Mouse (Mus musculus) intestine, embryonic 16.5 days (tissue): Measurements from ENCODE around the gene Mmp12. TPM values are rescaled to one million over a fixed set of nuclear protein-coding genes. Genes with fewer than 3 reads are reported as not detected.
"Not testable (repeated sequence)": the region's sequence is repeated elsewhere in the genome, so short reads cannot be mapped to it uniquely, and the experiment has no call there.

ENCODE experiments used
- ATAC-seq: fragments of 200-750 bp; cut with Nextera tagmentation; 2 replicates; pipeline ENCODE4 v1.8.0; 2017; ENCODE audit warnings: moderate TSS enrichment, moderate library complexity
- H3K27ac ChIP-seq: fragments of 300-500 bp; sonication (generic); 2 replicates; pipeline ENCODE4 v1.5.1; 2014; ENCODE audit warnings: mild to moderate bottlenecking, low read length
- H3K27me3 ChIP-seq: fragments of 300-500 bp; sonication (generic); replicated peaks from 2 replicates; pipeline ENCODE4 v1.6.1; 2014; ENCODE audit warnings: low read length, control low read depth, mixed read lengths; ENCODE audit not compliant: control insufficient read depth, insufficient read depth
- H3K36me3 ChIP-seq: fragments of 300-500 bp; sonication (generic); 2 replicates; pipeline ENCODE4 v1.6.1; 2014; ENCODE audit warnings: low read length, control low read depth; ENCODE audit not compliant: control insufficient read depth, insufficient read depth
- H3K4me1 ChIP-seq: fragments of 300-500 bp; sonication (generic); 2 replicates; pipeline ENCODE4 v1.6.1; 2014; ENCODE audit warnings: low read length, control low read depth, mixed read lengths; ENCODE audit not compliant: control insufficient read depth, insufficient read depth
- H3K4me2 ChIP-seq: fragments of 300-500 bp; sonication (generic); 2 replicates; pipeline ENCODE4 v1.6.1; 2014; ENCODE audit warnings: low read depth, low read length, control low read depth
- H3K4me3 ChIP-seq: fragments of 300-500 bp; sonication (generic); 2 replicates; pipeline ENCODE4 v1.5.1; 2014; ENCODE audit warnings: mild to moderate bottlenecking, low read length
- H3K9ac ChIP-seq: fragments of 300-500 bp; sonication (generic); 2 replicates; pipeline ENCODE4 v1.6.1; 2014; ENCODE audit warnings: low read depth, low read length
- H3K9me3 ChIP-seq: fragments of 300-500 bp; sonication (generic); 2 replicates; pipeline ENCODE4 v1.6.1; 2016; ENCODE audit warnings: low read length, control low read depth; ENCODE audit not compliant: control insufficient read depth
- WGBS: fragments of 180-500 bp; shearing (Covaris S2); extraction: QIAGEN DNeasy Blood & Tissue Kit; methylation state at CpG from one replicate; pipeline ENCODE4 v1.1.7; 2014; 5-methylcytosine and 5-hydroxymethylcytosine counted together
- polyA plus RNA-seq: library from polyadenylated mRNA; unstranded; fragments of >200 nt; fragmentation: Nextera tagmentation; extraction: Ambion mirVana; gene quantifications from 2 replicates; pipeline ENCODE4 v1.2.1, GENCODE M21; 2015

Mmp12 gene
- 0.16 TPM in 2 replicates for polyA plus RNA-seq

GRCm38 (mm10) chr9:7344107-7344506, at the start of gene Mmp12:
TSS of gene Mmp12 (plus strand) at chr9:7344381.
- no peak within 1 kb of the TSS for H3K27ac ChIP-seq
- H3K4me1 ChIP-seq: no peaks in the 10 kb centered on the region
- ATAC-seq: no peak
- no peaks in the 10 kb centered on the region for H3K27me3 ChIP-seq
- no peak within 1 kb of the TSS for H3K9ac ChIP-seq
- no peak within 1 kb of the TSS for H3K4me2 ChIP-seq
- H3K4me3 ChIP-seq: no peak within 1 kb of the TSS
- no peaks in the 10 kb centered on the region for H3K36me3 ChIP-seq
- H3K9me3 ChIP-seq: no peaks in the 10 kb centered on the region

DNA sequence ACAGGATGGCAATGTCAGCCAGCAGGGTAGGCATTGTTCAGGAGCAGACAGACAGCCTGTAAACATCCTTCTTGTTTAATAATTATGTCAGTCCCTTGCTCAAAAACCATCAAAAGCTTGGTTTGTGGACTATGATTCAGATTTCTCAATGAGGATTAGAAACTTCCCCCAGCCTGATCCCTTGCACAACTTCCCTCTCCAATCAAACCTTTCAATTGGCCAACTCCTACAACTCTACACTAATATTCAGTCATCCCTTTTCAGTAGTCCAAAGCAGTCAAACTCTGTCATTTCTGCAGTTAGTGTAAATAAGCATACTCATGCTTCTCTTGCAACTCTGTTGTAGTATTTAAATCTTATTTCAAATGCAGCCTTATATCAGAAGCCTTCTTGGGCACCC, 12.3 kb upstream of the Mmp12 start:
- H3K4me1 ChIP-seq: no peaks in the 10 kb centered on the region
- no peak overlapping the region for H3K4me2 ChIP-seq
- no peak for ATAC-seq
- H3K27me3 ChIP-seq: no peaks in the 10 kb centered on the region
- no peak overlapping the region for H3K27ac ChIP-seq
- H3K9ac ChIP-seq: no peak overlapping the region
- H3K4me3 ChIP-seq: no peak overlapping the region
- no peaks in the 10 kb centered on the region for H3K36me3 ChIP-seq
- no peaks in the 10 kb centered on the region for H3K9me3 ChIP-seq

DNA sequence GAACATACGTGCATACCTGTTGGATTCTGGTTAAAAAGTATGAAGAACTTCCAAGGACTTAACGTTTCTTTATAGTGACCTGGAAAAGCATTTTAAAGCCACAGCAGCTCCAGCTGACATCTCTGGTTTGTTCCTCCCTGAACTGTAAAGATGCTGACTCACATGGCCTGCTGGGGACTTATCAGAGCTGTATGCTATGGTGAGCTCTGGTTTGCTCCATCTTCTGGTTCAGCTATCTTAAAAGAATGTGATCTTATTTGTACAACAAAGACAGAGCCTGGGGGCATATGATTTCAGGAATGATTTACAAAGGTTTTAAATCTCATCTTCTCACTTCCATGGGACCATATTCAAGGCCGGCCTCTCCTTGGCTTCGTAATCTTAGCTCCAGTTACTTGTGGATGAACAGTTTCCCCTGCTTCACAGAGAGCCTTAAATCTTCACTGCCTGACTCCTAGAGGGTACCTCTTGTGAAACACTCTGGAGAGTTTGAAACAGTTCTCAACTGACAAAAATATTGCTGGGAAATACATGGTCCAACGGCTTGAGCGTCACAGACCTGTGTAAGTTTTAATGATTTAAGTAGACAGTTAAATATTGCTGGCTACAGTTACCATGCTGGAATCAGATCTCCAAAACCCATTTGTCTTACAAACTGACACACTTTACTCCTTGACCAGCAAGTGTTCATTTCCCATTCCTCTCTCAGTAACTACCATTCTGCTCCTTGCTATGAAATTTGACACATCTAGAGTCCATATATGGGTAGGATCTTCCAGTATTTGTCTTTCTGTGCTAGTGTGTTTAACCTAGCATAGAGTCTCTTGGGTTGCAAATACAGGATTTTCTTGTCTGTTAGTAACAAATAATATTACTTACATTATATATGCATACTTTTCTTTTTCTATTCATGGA, 8.2 kb upstream of the Mmp12 start:
- no peak overlapping the region for H3K9ac ChIP-seq
- no peaks in the 10 kb centered on the region for H3K27me3 ChIP-seq
- no peak for ATAC-seq
- 77% methylated on average over 5 of the region's 6 CpGs for WGBS
- H3K4me1 ChIP-seq: no peaks in the 10 kb centered on the region
- no peak overlapping the region for H3K27ac ChIP-seq
- no peaks in the 10 kb centered on the region for H3K9me3 ChIP-seq
- no peak overlapping the region for H3K4me3 ChIP-seq
- H3K36me3 ChIP-seq: no peaks in the 10 kb centered on the region
- H3K4me2 ChIP-seq: no peak overlapping the region

GRCm38 (mm10) chr9:7336740-7337483, 7.3 kb upstream of the Mmp12 start:
- Histone ChIP-seq H3K27me3 (no peaks in the 10 kb centered on the region), H3K4me1 (no peaks in the 10 kb centered on the region), H3K9me3 (no peaks in the 10 kb centered on the region), H3K9ac (no peak overlapping the region), H3K36me3 (no peaks in the 10 kb centered on the region), H3K27ac (no peak overlapping the region), H3K4me2 (no peak overlapping the region), H3K4me3 (no peak overlapping the region)
- no peak for ATAC-seq

DNA sequence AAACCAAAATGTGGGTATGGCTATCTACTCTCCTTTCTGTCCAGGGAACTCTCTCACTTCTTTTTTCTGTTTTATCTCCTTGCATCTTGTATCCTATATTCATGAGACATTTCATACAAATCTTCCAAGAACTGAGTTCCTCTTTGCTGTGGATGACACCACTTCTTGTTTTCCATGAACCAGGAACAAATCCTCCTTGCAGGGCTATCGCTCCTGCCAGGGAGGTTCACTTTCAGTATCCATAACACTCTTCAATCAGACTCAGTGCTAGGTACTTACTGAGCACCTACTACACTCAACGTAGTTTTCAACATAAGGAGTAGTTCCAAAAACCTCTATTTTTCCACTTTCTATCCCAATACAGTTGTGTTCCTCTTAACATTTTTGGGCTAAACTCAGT, 1.3 kb downstream of the Mmp12 start:
- Histone ChIP-seq H3K4me3 (no peak overlapping the region), H3K27ac (no peak overlapping the region), H3K27me3 (no peaks in the 10 kb centered on the region), H3K4me1 (no peaks in the 10 kb centered on the region), H3K9ac (no peak overlapping the region), H3K4me2 (no peak overlapping the region), H3K36me3 (no peaks in the 10 kb centered on the region), H3K9me3 (no peaks in the 10 kb centered on the region)
- 88% methylated on average over 2 of the region's 2 CpGs for WGBS
- ATAC-seq: no peak

DNA sequence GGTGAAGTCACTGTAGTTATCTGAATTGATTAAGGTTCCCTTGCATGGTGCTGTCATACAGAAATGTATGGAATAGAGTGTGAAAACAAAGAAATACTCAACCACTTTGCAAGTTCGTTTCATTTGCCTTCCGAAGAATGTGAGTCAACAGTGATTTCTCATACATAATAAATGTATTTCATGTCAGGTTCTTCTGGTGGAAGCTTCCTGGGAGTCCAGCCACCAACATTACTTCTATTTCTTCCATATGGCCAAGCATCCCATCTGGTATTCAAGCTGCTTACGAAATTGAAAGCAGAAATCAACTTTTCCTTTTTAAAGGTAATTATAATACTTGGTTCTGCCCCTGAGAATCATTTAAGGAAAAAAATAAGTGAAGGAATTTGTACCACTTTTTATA, 10.4 kb downstream of the Mmp12 start:
- Histone ChIP-seq H3K36me3 (no peaks in the 10 kb centered on the region), H3K4me3 (no peak overlapping the region), H3K27me3 (no peaks in the 10 kb centered on the region), H3K4me1 (no peaks in the 10 kb centered on the region), H3K9me3 (no peaks in the 10 kb centered on the region), H3K27ac (no peak overlapping the region), H3K4me2 (no peak overlapping the region), H3K9ac (no peak overlapping the region)
- ATAC-seq: no peak
- WGBS: 75% methylated on average over 3 of the region's 3 CpGs

DNA sequence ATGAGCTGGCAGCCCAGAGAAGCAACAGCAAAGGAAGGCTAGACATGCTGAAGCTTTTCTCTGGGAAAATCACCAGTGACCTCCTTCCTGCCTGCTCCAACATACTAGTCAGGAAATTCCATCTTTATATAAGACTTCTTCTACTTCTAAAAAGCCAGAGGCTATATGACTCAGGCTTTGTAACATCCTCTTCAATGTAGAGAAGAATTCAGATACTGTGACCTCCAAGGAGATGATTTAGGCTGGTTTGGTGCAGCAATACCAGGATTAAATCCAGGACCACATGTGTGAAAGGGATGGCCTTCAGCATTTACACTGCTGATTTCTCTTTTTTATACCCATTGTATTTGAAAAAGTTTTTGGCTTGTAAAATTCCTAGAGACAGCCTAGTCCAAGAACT, 43.8 kb downstream of the Mmp12 start, which contains the start of gene Mmp1b:
TSS of gene Mmp1b (minus strand) at position 101 of the 400 bp plus-strand sequence.
- H3K27me3 ChIP-seq: no peaks in the 10 kb centered on the region
- H3K4me2 ChIP-seq: no peak within 1 kb of the TSS
- no peaks in the 10 kb centered on the region for H3K9me3 ChIP-seq
- no peaks in the 10 kb centered on the region for H3K4me1 ChIP-seq
- ATAC-seq: no peak
- no peak within 1 kb of the TSS for H3K4me3 ChIP-seq
- no peak within 1 kb of the TSS for H3K27ac ChIP-seq
- no peaks in the 10 kb centered on the region for H3K36me3 ChIP-seq
- no peak within 1 kb of the TSS for H3K9ac ChIP-seq

GRCm38 (mm10) chr9:7396556-7396955, 52.4 kb downstream of the Mmp12 start:
- ATAC-seq: not testable (repeated sequence)
- 78% methylated on average over 8 of the region's 8 CpGs for WGBS

More at GRCm38 (mm10) chr9:7396556-7396955, 52.4 kb downstream of the Mmp12 start:
- H3K9ac ChIP-seq, H3K4me1 ChIP-seq, H3K9me3 ChIP-seq, H3K27ac ChIP-seq, H3K4me2 ChIP-seq, H3K27me3 ChIP-seq, H3K36me3 ChIP-seq, H3K4me3 ChIP-seq: not testable (repeated sequence)
